In genomic region chr13:97530570-97530969, GRCm38 (mm10) we compare ENCODE assay signal across 14 mouse cellular contexts.
DNase-seq lines count a peak whose midpoint lies in the region; ATAC-seq lines count a peak whose summit lies in the region.
"Had no signal": no experiment of that assay in that cellular context is flagged by ENCODE, and none has a peak within 500 bp of the region (broad histone marks: within the 10 kb centered on the region; RNA-seq: fewer than 3 reads in every experiment).

No protein-coding gene starts in this region.

- DNase-seq in heart, adult 9 months (ENCODE audit: low spot score in 2 of 2): peak; percentile 21 to 34
- DNase-seq in heart, embryonic 10.5 days (ENCODE audit: low spot score): no peak
- DNase-seq in midbrain, embryonic 10.5 days (ENCODE audit: low spot score): no peak
- no peak for DNase-seq in cerebellum, adult 11 months
- DNase-seq in thymus, postnatal 0 days (ENCODE audit: low spot score): no peak
- DNase-seq: adrenal gland, adult 2 months; cerebellum, postnatal 36 days; layer of hippocampus, adult 9-11 months; right cerebral cortex, postnatal 4 days had no signal

- no peak overlapping the region for H3K9ac ChIP-seq in midbrain, embryonic 13.5 days (replicated peaks)
- no peak overlapping the region for H3K9ac ChIP-seq in hindbrain, embryonic 16.5 days (ENCODE audit: low read depth, low read length)
- no peak overlapping the region for H3K9ac ChIP-seq in stomach, embryonic 15.5 days

- no peaks in the 10 kb centered on the region for H3K9me3 ChIP-seq in heart, embryonic 10.5 days
- no peaks in the 10 kb centered on the region; the same call in 1 of the 2 replicates for H3K9me3 ChIP-seq in midbrain, embryonic 13.5 days
- no peaks in the 10 kb centered on the region for H3K9me3 ChIP-seq in midbrain, embryonic 10.5 days (replicated peaks)
- H3K9me3 ChIP-seq in hindbrain, embryonic 16.5 days (ENCODE audit: control insufficient read depth, low read length): 0 out of 2 replicates have a peak, but pooled peaks cover 2% of the 10 kb centered on the region
- no peaks in the 10 kb centered on the region for H3K9me3 ChIP-seq in stomach, embryonic 15.5 days

- WGBS in heart, embryonic 10.5 days: 15% methylated on average over 2 of the region's 2 CpGs
- 28% methylated on average over 2 of the region's 2 CpGs for WGBS in midbrain, embryonic 13.5 days
- 72% methylated on average over 2 of the region's 2 CpGs for WGBS in midbrain, embryonic 10.5 days
- 21% methylated on average over 2 of the region's 2 CpGs for WGBS in hindbrain, embryonic 16.5 days
- 35% methylated on average over 2 of the region's 2 CpGs for WGBS in stomach, embryonic 15.5 days

- no peaks in the 10 kb centered on the region for H3K36me3 ChIP-seq in heart, embryonic 10.5 days
- no peaks in the 10 kb centered on the region for H3K36me3 ChIP-seq in midbrain, embryonic 13.5 days
- H3K36me3 ChIP-seq in midbrain, embryonic 10.5 days: no peaks in the 10 kb centered on the region
- no peaks in the 10 kb centered on the region for H3K36me3 ChIP-seq in hindbrain, embryonic 16.5 days (ENCODE audit: control insufficient read depth, insufficient read depth, low read length)
- no peaks in the 10 kb centered on the region for H3K36me3 ChIP-seq in stomach, embryonic 15.5 days

- H3K4me2 ChIP-seq in midbrain, embryonic 13.5 days (replicated peaks): no peak overlapping the region
- no peak overlapping the region for H3K4me2 ChIP-seq in hindbrain, embryonic 16.5 days (ENCODE audit: low read length)
- no peak overlapping the region for H3K4me2 ChIP-seq in stomach, embryonic 15.5 days
- H3K4me2 ChIP-seq: liver, embryonic 11.5 days had no signal

- no peak overlapping the region for H3K27ac ChIP-seq in heart, embryonic 10.5 days
- H3K27ac ChIP-seq in midbrain, embryonic 13.5 days: no peak overlapping the region
- no peak overlapping the region for H3K27ac ChIP-seq in midbrain, embryonic 10.5 days (replicated peaks)
- H3K27ac ChIP-seq in hindbrain, embryonic 16.5 days (ENCODE audit: low read depth, low read length): peak overlapping the region; percentile 24; the same call in 1 of the 2 replicates
- no peak overlapping the region for H3K27ac ChIP-seq in stomach, embryonic 15.5 days

- H3K4me1 ChIP-seq in heart, embryonic 10.5 days: peaks cover 46% of the 10 kb centered on the region
- peaks cover 14% of the 10 kb centered on the region for H3K4me1 ChIP-seq in midbrain, embryonic 13.5 days (replicated peaks)
- peaks cover 6% of the 10 kb centered on the region for H3K4me1 ChIP-seq in midbrain, embryonic 10.5 days
- H3K4me1 ChIP-seq in hindbrain, embryonic 16.5 days (ENCODE audit: control insufficient read depth, insufficient read depth, low read depth, low read length): peaks cover 9% of the 10 kb centered on the region; the same call in 1 of the 2 replicates
- H3K4me1 ChIP-seq in stomach, embryonic 15.5 days: 0 out of 2 replicates have a peak, but pooled peaks cover 9% of the 10 kb centered on the region

- H3K4me3 ChIP-seq in heart, embryonic 10.5 days: no peak overlapping the region
- no peak overlapping the region for H3K4me3 ChIP-seq in midbrain, embryonic 13.5 days (replicated peaks)
- H3K4me3 ChIP-seq in midbrain, embryonic 10.5 days: no peak overlapping the region
- H3K4me3 ChIP-seq in hindbrain, embryonic 16.5 days (ENCODE audit: low read length): no peak overlapping the region
- H3K4me3 ChIP-seq in stomach, embryonic 15.5 days (replicated peaks): no peak overlapping the region

- no peaks in the 10 kb centered on the region for H3K27me3 ChIP-seq in heart, embryonic 10.5 days (ENCODE audit: insufficient read depth, poor library complexity, severe bottlenecking)
- no peaks in the 10 kb centered on the region for H3K27me3 ChIP-seq in midbrain, embryonic 13.5 days
- H3K27me3 ChIP-seq in midbrain, embryonic 10.5 days (ENCODE audit: low read depth, poor library complexity, severe bottlenecking): no peaks in the 10 kb centered on the region
- no peaks in the 10 kb centered on the region for H3K27me3 ChIP-seq in hindbrain, embryonic 16.5 days (replicated peaks; ENCODE audit: control insufficient read depth, insufficient read depth, low read length)
- no peaks in the 10 kb centered on the region for H3K27me3 ChIP-seq in stomach, embryonic 15.5 days (replicated peaks)

- 0 out of 2 replicates have a peak, but pooled peaks have one; percentile 27 for ATAC-seq in midbrain, embryonic 13.5 days
- peak; percentile 46; the same call in 1 of the 2 replicates for ATAC-seq in hindbrain, embryonic 16.5 days
- ATAC-seq in stomach, embryonic 15.5 days (ENCODE audit: insufficient read depth, low FRiP score, low read depth): 0 out of 2 replicates have a peak, but pooled peaks have one; percentile 53
- ATAC-seq: inflammation-experienced regulatory T-cells, adult 6 months had no signal

Comparison
In these comparisons a context has a peak if more than half of its experiments do, and no peak if none do; other contexts are left out.
1. DNase-seq: peak in heart, adult 9 months (2 of 2); none in heart, embryonic 10.5 days (single experiment), midbrain, embryonic 10.5 days (single experiment), cerebellum, adult 11 months (single experiment) and thymus, postnatal 0 days (single experiment).
2. Peak in every context shown above with its lines, with median percentiles within 50 percentile points of each other: ATAC-seq.